Mouse (Mus musculus): ENCODE results near the gene 2410131K14Rik. TPM values are rescaled to one million over a fixed set of nuclear protein-coding genes. Genes with fewer than 3 reads are reported as not detected.

The 2410131K14Rik gene
- total and polyA plus RNA-seq, 3 experiments, result 7.8 to 9.8 (median 9.2) TPM

- no peaks in the 10 kb centered on the region for H3K79me2 ChIP-seq (replicated peaks; ENCODE audit: control insufficient read depth, extremely low read depth, insufficient read depth, poor library complexity, severe bottlenecking)
- peaks cover 2% of the 10 kb centered on the region for H3K27me3 ChIP-seq (replicated peaks)
- no peaks in the 10 kb centered on the region for H3K9me3 ChIP-seq (replicated peaks; ENCODE audit: low read length)
- H3K4me3 ChIP-seq (replicated peaks in 1 of 3; ENCODE audit: low read depth in 2 of 3, low read length in 2 of 3, poor library complexity in 1 of 3), result no peak overlapping the region
- H3K4me1 ChIP-seq (ENCODE audit: control insufficient read depth in 1 of 2, insufficient read depth in 2 of 2), result peaks cover 8 to 18% of the 10 kb centered on the region in 2 experiments; a peak in 3 of 4 replicates
- dilution Hi-C loops (cut with MboI; ENCODE audit: extremely low pct_ligation_motif_present, extremely low pct_unique_long_range_greater_than_20kb, low sequenced_read_pairs) (no loop called here), in situ Hi-C loops (cut with MboI; ENCODE audit: low pct_ligation_motif_present, low pct_unique_long_range_greater_than_20kb, low sequenced_read_pairs) (no loop called here)
- H3K36me3 ChIP-seq (replicated peaks in 1 of 2; ENCODE audit: control insufficient read depth in 1 of 2, insufficient read depth in 1 of 2, low read length in 1 of 2), result no peaks in the 10 kb centered on the region
- H3K4me2 ChIP-seq (ENCODE audit: insufficient read depth, low read depth, poor library complexity, severe bottlenecking), result no peak overlapping the region
- no peak overlapping the region for H3K27ac ChIP-seq (ENCODE audit: insufficient read depth, low read depth)
- H3K9ac ChIP-seq (ENCODE audit: insufficient read depth, low read depth), result no peak overlapping the region
- no peak for DNase-seq (ENCODE audit: extremely low read depth)
- TF ChIP-seq EP300 (IDR thresholded peaks at IDR 0.05; ENCODE audit: low read length) (no peak), MAX (IDR thresholded peaks at IDR 0.05; ENCODE audit: low read length) (no peak), ZNF384 (IDR thresholded peaks at IDR 0.05; ENCODE audit: low read depth, low read length) (no peak), POLR2AphosphoS2 (IDR thresholded peaks at IDR 0.05; ENCODE audit: low read depth, low read length) (no peak), JUND (conservative IDR thresholded peaks at IDR 0.05; ENCODE audit: low read depth, low read length) (no peak), SMC3 (IDR thresholded peaks at IDR 0.05; ENCODE audit: low read depth, low read length) (no peak), POLR2A (IDR thresholded peaks at IDR 0.05; ENCODE audit: low read depth, low read length) (no peak), E2F4 (IDR thresholded peaks at IDR 0.05; ENCODE audit: insufficient replicate concordance, low read depth, low read length) (no peak), PAX5 (IDR thresholded peaks at IDR 0.05; ENCODE audit: low read length) (no peak), RCOR1 (conservative IDR thresholded peaks at IDR 0.05; ENCODE audit: low read depth, low read length) (no peak)
These were observed 29.5 kb downstream of the 2410131K14Rik start for GRCm38 (mm10) chr5:118274546-118274945.

GRCm38 (mm10) chr5:118276281-118276680 lies 31.3 kb downstream of the 2410131K14Rik start:
- H3K27me3 ChIP-seq (replicated peaks), result no peaks in the 10 kb centered on the region

GRCm38 (mm10) chr5:118276711-118277110 lies 31.7 kb downstream of the 2410131K14Rik start:
- in situ Hi-C loops (cut with MboI; ENCODE audit: low pct_ligation_motif_present, low pct_unique_long_range_greater_than_20kb, low sequenced_read_pairs), result no loop called here
- peaks cover 8 to 13% of the 10 kb centered on the region in 2 experiments; a peak in 3 of 4 replicates for H3K4me1 ChIP-seq (ENCODE audit: control insufficient read depth in 1 of 2, insufficient read depth in 2 of 2)
- dilution Hi-C loops (cut with MboI; ENCODE audit: extremely low pct_ligation_motif_present, extremely low pct_unique_long_range_greater_than_20kb, low sequenced_read_pairs), result no loop called here
- peaks cover 2% of the 10 kb centered on the region for H3K9me3 ChIP-seq (replicated peaks; ENCODE audit: low read length)
- no peak overlapping the region for H3K4me3 ChIP-seq (replicated peaks in 1 of 3; ENCODE audit: low read depth in 2 of 3, low read length in 2 of 3, poor library complexity in 1 of 3)
- no peak for DNase-seq (ENCODE audit: extremely low read depth)
- no peak overlapping the region for H3K27ac ChIP-seq (ENCODE audit: insufficient read depth, low read depth)
- H3K36me3 ChIP-seq (replicated peaks in 1 of 2; ENCODE audit: control insufficient read depth in 1 of 2, insufficient read depth in 1 of 2, low read length in 1 of 2), result no peaks in the 10 kb centered on the region
- TF ChIP-seq EP300 (IDR thresholded peaks at IDR 0.05; ENCODE audit: low read length) (no peak), E2F4 (IDR thresholded peaks at IDR 0.05; ENCODE audit: insufficient replicate concordance, low read depth, low read length) (no peak), TCF12 (IDR thresholded peaks at IDR 0.05; ENCODE audit: low read depth, low read length) (no peak), ZMIZ1 (IDR thresholded peaks at IDR 0.05; ENCODE audit: low read depth, low read length) (no peak), MAFK (IDR thresholded peaks at IDR 0.05; ENCODE audit: insufficient replicate concordance, low read length) (no peak), KAT2A (IDR thresholded peaks at IDR 0.05; ENCODE audit: insufficient replicate concordance, low read length) (no peak), NELFE (IDR thresholded peaks at IDR 0.05; ENCODE audit: low read depth, low read length) (no peak), IRF4 (IDR thresholded peaks at IDR 0.05; ENCODE audit: low read depth, low read length) (no peak), MEF2A (IDR thresholded peaks at IDR 0.05; ENCODE audit: borderline replicate concordance, low read depth, low read length) (no peak)
- H3K79me2 ChIP-seq (replicated peaks; ENCODE audit: control insufficient read depth, extremely low read depth, insufficient read depth, poor library complexity, severe bottlenecking), result no peaks in the 10 kb centered on the region
- H3K27me3 ChIP-seq (replicated peaks), result no peaks in the 10 kb centered on the region
- no peak overlapping the region for H3K4me2 ChIP-seq (ENCODE audit: insufficient read depth, low read depth, poor library complexity, severe bottlenecking)
- H3K9ac ChIP-seq (ENCODE audit: insufficient read depth, low read depth), result no peak overlapping the region

More at GRCm38 (mm10) chr5:118276281-118276680, 31.3 kb downstream of the 2410131K14Rik start:
- Histone ChIP-seq H3K4me2 (ENCODE audit: insufficient read depth, low read depth, poor library complexity, severe bottlenecking) (no peak overlapping the region), H3K4me1 (ENCODE audit: control insufficient read depth in 1 of 2, insufficient read depth in 2 of 2) (peaks cover 8 to 13% of the 10 kb centered on the region in 2 experiments; a peak in 3 of 4 replicates), H3K9me3 (replicated peaks; ENCODE audit: low read length) (no peaks in the 10 kb centered on the region), H3K27ac (ENCODE audit: insufficient read depth, low read depth) (no peak overlapping the region), H3K9ac (ENCODE audit: insufficient read depth, low read depth) (no peak overlapping the region), H3K4me3 (replicated peaks in 1 of 3; ENCODE audit: low read depth in 2 of 3, low read length in 2 of 3, poor library complexity in 1 of 3) (no peak overlapping the region), H3K36me3 (replicated peaks in 1 of 2; ENCODE audit: control insufficient read depth in 1 of 2, insufficient read depth in 1 of 2, low read length in 1 of 2) (no peaks in the 10 kb centered on the region), H3K79me2 (replicated peaks; ENCODE audit: control insufficient read depth, extremely low read depth, insufficient read depth, poor library complexity, severe bottlenecking) (no peaks in the 10 kb centered on the region)
- dilution Hi-C loops (cut with MboI; ENCODE audit: extremely low pct_ligation_motif_present, extremely low pct_unique_long_range_greater_than_20kb, low sequenced_read_pairs) (no loop called here), in situ Hi-C loops (cut with MboI; ENCODE audit: low pct_ligation_motif_present, low pct_unique_long_range_greater_than_20kb, low sequenced_read_pairs) (no loop called here)
- no peak for DNase-seq (ENCODE audit: extremely low read depth)
- TF ChIP-seq CTCF (conservative IDR thresholded peaks at IDR 0.05 in 1 of 2, IDR thresholded peaks at IDR 0.05 in 1 of 2; ENCODE audit: low read depth in 2 of 2, low read length in 2 of 2) (no peak), ZMIZ1 (IDR thresholded peaks at IDR 0.05; ENCODE audit: low read depth, low read length) (no peak), JUND (conservative IDR thresholded peaks at IDR 0.05; ENCODE audit: low read depth, low read length) (no peak), ETS1 (conservative IDR thresholded peaks at IDR 0.05; ENCODE audit: low read depth, low read length) (no peak), CHD1 (IDR thresholded peaks at IDR 0.05; ENCODE audit: low read depth, low read length) (no peak), PAX5 (IDR thresholded peaks at IDR 0.05; ENCODE audit: low read length) (no peak), RCOR1 (conservative IDR thresholded peaks at IDR 0.05; ENCODE audit: low read depth, low read length) (no peak), CHD2 (IDR thresholded peaks at IDR 0.05; ENCODE audit: low read length) (no peak), ZNF384 (IDR thresholded peaks at IDR 0.05; ENCODE audit: low read depth, low read length) (no peak), EP300 (IDR thresholded peaks at IDR 0.05; ENCODE audit: low read length) (no peak), TCF12 (IDR thresholded peaks at IDR 0.05; ENCODE audit: low read depth, low read length) (no peak), UBTF (IDR thresholded peaks at IDR 0.05; ENCODE audit: low read depth, low read length) (no peak), ELF1 (IDR thresholded peaks at IDR 0.05; ENCODE audit: low read depth, low read length) (no peak), MAZ (IDR thresholded peaks at IDR 0.05; ENCODE audit: low read depth, low read length) (no peak)

All from CH12.LX (cell line).